Mouse (Mus musculus) heart, embryonic 11.5 days (tissue): ENCODE results near the gene Gm20547. TPM values are rescaled to one million over a fixed set of nuclear protein-coding genes. Genes with fewer than 3 reads are reported as not detected.
"Not testable (repeated sequence)": the region's sequence is repeated elsewhere in the genome, so short reads cannot be mapped to it uniquely, and the experiment has no call there.

Experiments
- ATAC-seq: fragments of 200-750 bp; cut with Nextera tagmentation; replicated peaks from 2 replicates; pipeline ENCODE4 v1.8.0; 2017; ENCODE audit warnings: moderate library complexity; ENCODE audit not compliant: insufficient number of reproducible peaks, low FRiP score, low TSS enrichment
- H3K27ac ChIP-seq: fragments of 300-500 bp; sonication (generic); 2 replicates; pipeline ENCODE4 v1.5.1; 2014; ENCODE audit warnings: mild to moderate bottlenecking, low read depth, low read length
- H3K27me3 ChIP-seq: fragments of 300-500 bp; sonication (generic); 2 replicates; pipeline ENCODE4 v1.6.1; 2014; ENCODE audit warnings: mild to moderate bottlenecking, low read length, mixed read lengths; ENCODE audit not compliant: control insufficient read depth, insufficient read depth
- H3K36me3 ChIP-seq: fragments of 300-500 bp; sonication (generic); 2 replicates; pipeline ENCODE4 v1.6.1; 2014; ENCODE audit warnings: mild to moderate bottlenecking, low read length, moderate library complexity, mixed read lengths; ENCODE audit not compliant: control insufficient read depth, insufficient read depth
- H3K4me1 ChIP-seq: fragments of 300-500 bp; sonication (generic); 2 replicates; pipeline ENCODE4 v1.6.1; 2014; ENCODE audit warnings: low read length; ENCODE audit not compliant: control insufficient read depth, insufficient read depth
- H3K4me2 ChIP-seq: fragments of 300-500 bp; sonication (generic); 2 replicates; pipeline ENCODE4 v1.6.1; 2014; ENCODE audit warnings: mild to moderate bottlenecking, moderate library complexity
- H3K4me3 ChIP-seq: fragments of 300-500 bp; sonication (generic); 2 replicates; pipeline ENCODE4 v1.5.1; 2014; ENCODE audit warnings: low read depth, low read length
- H3K9ac ChIP-seq: fragments of 300-500 bp; sonication (generic); 2 replicates; pipeline ENCODE4 v1.6.1; 2014; ENCODE audit warnings: mild to moderate bottlenecking, low read depth, low read length, moderate library complexity
- H3K9me3 ChIP-seq: fragments of 300-500 bp; sonication (generic); replicated peaks from 2 replicates; pipeline ENCODE4 v1.6.1; 2016; ENCODE audit warnings: low read length; ENCODE audit not compliant: control insufficient read depth
- WGBS: fragments of 180-500 bp; shearing (Covaris S2); extraction: QIAGEN DNeasy Blood & Tissue Kit; methylation state at CpG from one replicate; pipeline ENCODE4 v1.1.7; 2014; ENCODE audit not compliant: insufficient replicate concordance; 5-methylcytosine and 5-hydroxymethylcytosine counted together
- polyA plus RNA-seq: library from polyadenylated mRNA; unstranded; fragments of >200 nt; fragmentation: Nextera tagmentation; extraction: Ambion mirVana; gene quantifications from 2 replicates; pipeline ENCODE4 v1.2.1, GENCODE M21; 2014

The Gm20547 gene
- polyA plus RNA-seq, 1 experiment from 2014 or later: not detected

GRCm38 (mm10) chr17:34915410-34915831 is 33.6 kb upstream of the Gm20547 start:
- Histone ChIP-seq H3K4me3 (no peak overlapping the region), H3K9ac (no peak overlapping the region; the same call in 1 of the 2 replicates), H3K36me3 (peaks cover 32% of the 10 kb centered on the region), H3K27me3 (no peaks in the 10 kb centered on the region), H3K4me2 (peak overlapping the region; percentile 22; the same call in 1 of the 2 replicates), H3K9me3 (no peaks in the 10 kb centered on the region), H3K27ac (no peak overlapping the region), H3K4me1 (no peaks in the 10 kb centered on the region)
- no peak for ATAC-seq
- WGBS: 21% methylated on average over 11 of the region's 11 CpGs

GRCm38 (mm10) chr17:34913930-34914665 is 32.3 kb upstream of the Gm20547 start, which contains the start of gene Slc44a4:
Slc44a4 (plus strand) TSS chr17:34914466.
- H3K36me3 ChIP-seq: peaks cover 33% of the 10 kb centered on the region
- WGBS: 33% methylated on average over 18 of the region's 18 CpGs
- no peak within 1 kb of the TSS for H3K27ac ChIP-seq
- no peak within 1 kb of the TSS for H3K4me3 ChIP-seq
- H3K4me2 ChIP-seq: peak within 1 kb of the TSS; percentile 22; the same call in 1 of the 2 replicates
- H3K9me3 ChIP-seq: no peaks in the 10 kb centered on the region
- no peak within 1 kb of the TSS for H3K9ac ChIP-seq
- H3K27me3 ChIP-seq: no peaks in the 10 kb centered on the region
- no peak for ATAC-seq
- no peaks in the 10 kb centered on the region for H3K4me1 ChIP-seq

- no peak for ATAC-seq
- H3K27ac ChIP-seq: no peak overlapping the region
Observed at GRCm38 (mm10) chr17:34911945-34912351, 30.1 kb upstream of the Gm20547 start.

GRCm38 (mm10) chr17:34910982-34911381 is 29.1 kb upstream of the Gm20547 start:
- Histone ChIP-seq H3K9ac (no peak overlapping the region), H3K9me3 (no peaks in the 10 kb centered on the region), H3K4me3 (no peak overlapping the region), H3K36me3 (peaks cover 51% of the 10 kb centered on the region), H3K27me3 (no peaks in the 10 kb centered on the region), H3K27ac (no peak overlapping the region), H3K4me1 (no peaks in the 10 kb centered on the region), H3K4me2 (no peak overlapping the region)
- WGBS: 91% methylated on average over 10 of the region's 10 CpGs
- ATAC-seq: no peak

More at GRCm38 (mm10) chr17:34911945-34912351, 30.1 kb upstream of the Gm20547 start:
- Histone ChIP-seq H3K36me3 (peaks cover 42% of the 10 kb centered on the region), H3K27me3 (no peaks in the 10 kb centered on the region), H3K4me3 (no peak overlapping the region), H3K4me2 (no peak overlapping the region), H3K9ac (no peak overlapping the region), H3K9me3 (no peaks in the 10 kb centered on the region), H3K4me1 (no peaks in the 10 kb centered on the region)
- 47% methylated on average over 5 of the region's 5 CpGs for WGBS

GRCm38 (mm10) chr17:34902895-34903294 is 21.1 kb upstream of the Gm20547 start:
- no peak overlapping the region for H3K4me3 ChIP-seq
- H3K36me3 ChIP-seq: peaks cover 33% of the 10 kb centered on the region
- WGBS: 83% methylated on average over 9 of the region's 9 CpGs
- H3K4me1 ChIP-seq: no peaks in the 10 kb centered on the region
- no peaks in the 10 kb centered on the region for H3K27me3 ChIP-seq
- ATAC-seq: no peak
- H3K9me3 ChIP-seq: no peaks in the 10 kb centered on the region
- no peak overlapping the region for H3K4me2 ChIP-seq
- no peak overlapping the region for H3K27ac ChIP-seq
- no peak overlapping the region for H3K9ac ChIP-seq

- not testable (repeated sequence) for H3K9ac ChIP-seq, H3K27ac ChIP-seq, H3K4me1 ChIP-seq, ATAC-seq, H3K4me3 ChIP-seq, H3K9me3 ChIP-seq, H3K4me2 ChIP-seq, H3K27me3 ChIP-seq
- H3K36me3 ChIP-seq: peaks cover 24% of the 10 kb centered on the region
- WGBS: 90% methylated on average over 8 of the region's 10 CpGs
Observed at GRCm38 (mm10) chr17:34901948-34902347, 20.1 kb upstream of the Gm20547 start.

- Histone ChIP-seq H3K4me1 (peaks cover 15% of the 10 kb centered on the region; the same call in 1 of the 2 replicates), H3K36me3 (peaks cover 19% of the 10 kb centered on the region)
- H3K27me3 ChIP-seq, H3K9ac ChIP-seq, H3K4me2 ChIP-seq, H3K4me3 ChIP-seq, H3K9me3 ChIP-seq, H3K27ac ChIP-seq, ATAC-seq: not testable (repeated sequence)
Observed at GRCm38 (mm10) chr17:34900826-34901225, 19.0 kb upstream of the Gm20547 start.

GRCm38 (mm10) chr17:34899890-34900243 is 18.0 kb upstream of the Gm20547 start:
- H3K9ac ChIP-seq: peak overlapping the region; percentile 98
- H3K4me1 ChIP-seq: peaks cover 23% of the 10 kb centered on the region; the same call in 1 of the 2 replicates
- 5% methylated on average over 5 of the region's 5 CpGs for WGBS
- H3K36me3 ChIP-seq: peaks cover 15% of the 10 kb centered on the region
- no peaks in the 10 kb centered on the region for H3K9me3 ChIP-seq
- peak overlapping the region; percentile 93 for H3K4me2 ChIP-seq
- peak overlapping the region; percentile 90 for H3K27ac ChIP-seq
- H3K4me3 ChIP-seq: peak overlapping the region; percentile 78
- no peaks in the 10 kb centered on the region for H3K27me3 ChIP-seq
- ATAC-seq: no peak
